Mouse (Mus musculus) megakaryocyte, adult 5-6 weeks (primary cell): ENCODE measurements at regions not wholly inside any gene's neighbourhood (a gene's known extent, or its start where the extent isn't known, plus 50 kb on each side); places are given as distances from the start of the nearest gene placed in this dataset.

Experiments used
- ATAC-seq: 2 replicates; pipeline ENCODE4 v1.8.0; 2016; ENCODE audit warnings: mild to moderate bottlenecking, inconsistent platforms; ENCODE audit not compliant: poor library complexity, severe bottlenecking

- no peak for ATAC-seq
These were observed 302.4 kb downstream of the Sox9 start for GRCm38 (mm10) chr11:113084442-113084841.

DNA sequence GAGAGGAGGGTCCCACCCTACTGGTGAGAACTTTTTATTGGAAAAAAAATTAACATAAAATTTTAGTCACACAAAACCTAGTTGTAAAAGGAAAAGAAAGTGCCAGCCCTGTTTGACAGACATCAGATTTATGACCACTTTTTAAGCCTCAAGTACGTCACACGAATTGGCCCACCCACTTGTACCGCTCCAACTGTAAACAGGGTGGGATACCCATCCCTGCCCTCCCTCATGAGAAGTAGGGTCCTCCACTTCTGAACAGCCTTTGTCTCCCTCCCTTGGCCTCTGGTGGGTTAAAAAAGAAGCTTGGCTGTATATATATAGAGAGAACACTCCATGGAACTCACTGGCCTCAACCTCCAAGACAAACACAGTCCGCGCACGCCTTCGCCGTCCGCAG is 303.5 kb downstream of the Sox9 start:
- no peak for ATAC-seq

GRCm38 (mm10) chr11:113087084-113087483 is 305.1 kb downstream of the Sox9 start:
- ATAC-seq, result no peak

GRCm38 (mm10) chr11:113089637-113090351 is 307.8 kb downstream of the Sox9 start:
- no peak for ATAC-seq

DNA sequence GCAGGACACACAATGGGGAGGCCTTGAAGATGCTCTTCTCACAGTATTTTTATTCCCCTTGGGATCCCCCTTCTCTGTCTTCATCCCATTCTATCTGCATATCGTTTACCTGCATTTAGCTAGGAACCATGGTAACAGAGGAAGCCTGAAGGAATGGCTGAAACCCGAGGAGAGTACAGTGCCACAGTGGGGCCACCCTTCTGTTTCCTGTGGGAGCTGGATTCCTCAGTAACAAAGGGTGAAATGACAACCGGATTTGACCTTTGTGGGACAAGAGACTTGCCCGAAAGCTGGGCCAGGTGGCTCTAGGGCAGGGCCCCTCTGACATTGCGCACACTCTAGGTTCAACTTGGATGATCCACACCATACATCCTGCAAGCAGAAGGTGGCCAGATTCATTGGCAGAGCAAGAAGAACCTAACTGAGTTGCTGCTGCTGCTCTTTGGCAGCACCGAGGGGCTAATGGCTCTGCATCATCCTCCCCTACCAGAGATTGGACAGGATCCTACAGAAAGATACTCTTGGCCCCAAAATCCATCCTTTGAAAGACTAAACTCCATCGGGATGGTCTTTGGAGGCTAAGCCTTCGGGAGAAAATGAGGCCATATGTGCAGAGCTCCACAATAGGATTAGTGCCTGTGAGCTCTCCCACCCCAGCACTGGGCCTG is 310.0 kb downstream of the Sox9 start:
- ATAC-seq, result no peak

- no peak for ATAC-seq
These were observed 311.9 kb downstream of the Sox9 start for GRCm38 (mm10) chr11:113093895-113094445.

DNA sequence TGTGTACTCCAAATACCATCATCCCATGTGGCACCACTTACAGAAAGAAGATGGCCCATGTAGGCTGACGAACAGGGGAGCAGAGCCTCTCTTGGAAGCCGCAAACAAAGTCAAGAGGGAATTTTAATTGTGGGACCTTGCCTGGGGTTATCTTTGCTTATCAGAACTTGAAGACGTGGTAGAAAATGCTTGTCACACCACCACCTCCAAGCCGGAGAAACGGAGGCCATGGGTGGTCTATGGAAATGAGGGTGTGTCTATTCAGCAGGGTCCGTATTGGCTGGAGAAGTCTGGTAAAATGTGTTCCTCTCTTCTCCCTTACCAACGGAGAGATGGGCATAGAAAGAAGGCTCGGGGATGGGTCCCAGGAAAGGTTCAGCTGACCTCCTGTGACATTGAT is 313.6 kb downstream of the Sox9 start:
- no peak for ATAC-seq

DNA sequence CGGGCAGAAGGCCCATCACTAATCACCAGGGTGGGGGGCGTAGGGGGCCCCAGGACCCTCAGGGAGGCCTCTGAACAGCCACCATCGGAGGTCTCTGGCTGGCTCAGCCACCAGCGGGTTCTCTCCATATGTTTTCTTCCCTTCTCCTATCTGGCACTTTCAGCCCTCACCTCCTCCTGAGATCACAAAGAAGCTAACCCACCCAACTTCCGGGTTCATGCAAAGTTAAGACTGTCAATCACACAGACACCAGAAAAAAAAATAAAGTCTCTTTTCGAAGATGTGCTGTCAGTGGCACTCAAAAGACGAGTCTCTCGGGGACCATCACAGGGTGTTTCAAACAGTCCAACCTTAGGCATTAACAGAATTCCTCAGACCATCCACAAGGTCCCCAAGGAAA is 314.2 kb downstream of the Sox9 start:
- no peak for ATAC-seq

- ATAC-seq, result no peak
These were observed 316.3 kb downstream of the Sox9 start for GRCm38 (mm10) chr11:113098360-113098759.

DNA sequence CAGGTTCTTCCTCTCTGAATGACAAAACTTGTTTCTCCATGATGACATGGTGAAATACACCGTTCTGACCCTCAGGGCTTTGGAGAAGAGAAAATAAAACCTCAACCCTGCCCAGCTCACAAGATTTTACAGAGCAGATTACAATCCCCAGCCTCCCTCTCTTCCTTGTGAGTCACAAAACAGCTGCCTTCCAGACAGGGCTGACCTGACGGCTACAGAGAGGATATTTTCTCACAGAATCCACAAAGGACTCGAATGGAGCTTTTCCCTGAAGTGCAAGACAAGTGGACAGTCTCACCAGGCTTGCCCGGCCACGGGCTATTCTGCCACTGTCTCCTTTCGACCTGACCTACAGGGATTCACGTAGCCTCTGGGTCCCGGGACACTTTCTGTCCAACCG is 318.8 kb downstream of the Sox9 start:
- ATAC-seq, result peak; percentile 60

GRCm38 (mm10) chr11:113101534-113101933 is 319.5 kb downstream of the Sox9 start:
- ATAC-seq, result peak; percentile 66

DNA sequence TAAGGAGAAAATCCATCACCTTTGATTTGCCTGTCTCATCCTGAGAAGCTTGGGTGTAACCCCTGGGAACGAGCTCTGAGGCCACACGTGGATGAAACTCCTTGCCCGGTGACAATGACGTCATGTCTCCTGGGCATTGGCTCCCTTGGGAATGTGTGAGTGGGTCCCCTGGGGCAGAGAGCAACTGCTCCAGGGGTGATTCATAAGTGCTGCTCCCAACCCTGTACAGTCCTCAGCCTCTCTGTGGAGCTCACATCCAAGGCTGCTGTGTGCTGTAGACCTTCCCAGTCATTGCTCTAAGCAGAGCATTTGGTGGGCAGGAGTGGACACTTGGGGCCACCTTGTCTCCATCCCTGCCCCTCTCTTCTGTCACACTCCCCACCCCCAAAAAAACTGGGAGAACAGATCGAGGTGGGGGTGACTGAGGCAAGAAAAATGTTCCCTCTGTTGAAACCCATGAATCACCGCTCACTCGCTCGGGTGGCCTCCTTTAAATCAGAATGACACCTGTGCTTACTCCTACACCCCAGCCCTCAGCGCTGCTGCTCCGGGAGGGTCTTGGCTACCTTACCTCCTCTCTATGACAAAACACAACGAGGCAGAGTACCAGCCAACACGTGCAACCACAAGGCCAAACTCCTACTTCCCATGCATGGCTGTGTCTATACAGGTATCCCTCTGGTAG is 321.3 kb downstream of the Sox9 start:
- no peak for ATAC-seq

DNA sequence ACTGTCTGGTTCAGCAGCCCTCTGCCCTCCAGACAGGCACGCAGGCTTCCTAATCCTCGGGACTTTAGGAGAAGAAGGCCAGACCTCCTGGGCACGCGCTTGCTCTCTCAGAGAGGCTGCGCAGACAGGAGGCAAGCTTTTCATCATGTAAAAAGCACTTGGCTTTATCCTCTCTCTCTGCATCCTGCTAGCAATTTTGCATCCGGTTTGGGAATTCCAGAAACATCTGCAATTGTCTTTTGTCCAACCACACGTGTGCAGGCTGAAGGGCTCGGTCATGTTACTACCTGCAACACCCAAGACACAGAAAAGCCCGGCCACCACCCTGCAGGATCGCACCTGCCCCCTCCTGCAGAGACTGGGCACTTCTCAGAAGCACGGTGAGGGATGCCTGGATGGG is 323.3 kb downstream of the Sox9 start:
- ATAC-seq, result no peak

- ATAC-seq, result no peak
These were observed 325.3 kb downstream of the Sox9 start for GRCm38 (mm10) chr11:113107205-113107844.

DNA sequence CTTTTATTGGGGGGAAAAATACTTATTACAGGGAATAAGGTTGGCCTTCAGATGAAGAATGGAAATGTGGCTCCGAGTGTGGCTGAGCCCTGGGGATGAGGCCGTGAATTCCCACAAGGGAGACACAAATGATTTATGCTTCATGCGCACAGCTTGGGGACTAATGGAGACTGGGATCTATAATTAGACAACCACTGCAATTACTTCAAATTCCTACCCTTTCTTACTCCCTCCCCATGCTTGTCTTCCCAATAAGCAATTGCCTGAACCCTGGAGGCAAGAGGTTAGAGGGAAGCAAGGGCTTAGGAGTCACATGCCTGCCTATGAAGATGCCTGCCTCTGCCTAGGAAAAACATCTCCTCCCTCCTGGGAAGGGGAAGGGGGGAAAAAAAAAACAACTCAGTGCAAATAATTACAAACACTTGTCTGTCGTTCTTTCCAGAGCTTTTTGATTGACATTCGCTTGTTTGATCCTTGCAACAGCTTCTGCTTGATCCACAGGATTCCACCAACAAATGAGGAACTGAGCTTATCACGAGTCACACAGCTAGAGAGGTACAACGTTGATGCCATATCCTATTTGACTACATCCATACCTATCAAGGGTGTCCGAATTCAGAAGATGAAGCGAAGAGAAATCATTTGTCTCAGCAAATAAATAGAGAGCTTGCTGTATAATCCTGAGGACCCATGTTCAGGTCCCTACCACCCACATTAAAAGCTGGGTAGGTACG is 326.1 kb downstream of the Sox9 start:
- no peak for ATAC-seq

DNA sequence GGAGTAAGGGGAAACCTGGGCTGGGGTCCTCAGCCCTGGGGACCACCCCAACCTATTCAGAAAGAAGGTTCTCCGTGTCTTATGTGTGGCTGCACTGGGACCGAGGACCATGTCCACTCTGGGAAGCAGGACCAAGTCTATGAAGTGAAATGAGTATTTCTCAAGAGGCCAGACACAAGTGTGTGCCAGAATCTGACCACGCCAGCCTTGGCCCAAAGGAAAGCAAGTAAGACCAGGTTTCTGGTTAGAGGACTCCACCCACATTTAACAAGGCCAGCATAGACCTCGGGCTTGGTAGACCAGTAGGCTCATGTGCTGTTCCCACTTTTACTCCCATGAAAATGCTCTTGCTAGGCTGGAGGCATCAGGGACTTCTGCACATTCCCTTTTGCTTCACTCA is 327.1 kb downstream of the Sox9 start:
- no peak for ATAC-seq

- no peak for ATAC-seq
These were observed 331.3 kb downstream of the Sox9 start for GRCm38 (mm10) chr11:113113220-113113817.

- ATAC-seq, result no peak
These were observed 335.3 kb downstream of the Sox9 start for GRCm38 (mm10) chr11:113117179-113117898.

- ATAC-seq, result no peak
These were observed 338.5 kb downstream of the Sox9 start for GRCm38 (mm10) chr11:113120570-113120969.

DNA sequence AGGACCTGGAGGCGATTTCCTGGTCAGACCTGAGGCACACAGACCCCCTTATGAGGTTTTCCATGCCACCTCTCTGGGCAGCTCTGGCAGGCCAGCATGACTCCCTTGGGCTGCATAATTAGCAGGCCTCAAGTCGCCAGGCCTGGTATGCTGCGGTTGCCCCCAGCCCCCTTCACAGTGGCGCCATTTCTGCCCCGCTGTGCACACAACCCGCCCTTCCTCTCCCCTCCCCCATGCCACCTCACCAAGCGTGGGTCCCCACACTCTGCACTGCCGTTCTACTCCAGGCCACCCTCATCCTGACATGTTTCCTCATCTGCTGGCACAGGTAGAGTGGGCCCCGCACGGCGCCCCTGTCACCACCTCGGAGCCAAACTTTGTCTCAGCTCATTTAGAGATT is 339.3 kb downstream of the Sox9 start:
- no peak for ATAC-seq
